Mouse (Mus musculus) liver, embryonic 14.5 days (tissue): ENCODE results near the gene Scgb1c1. TPM values are rescaled to one million over a fixed set of nuclear protein-coding genes. Genes with fewer than 3 reads are reported as not detected.

Experiments used
- ATAC-seq: fragments of 200-750 bp; cut with Nextera tagmentation; 2 replicates; pipeline ENCODE4 v1.8.0; 2017; ENCODE audit warnings: moderate number of reproducible peaks, mild to moderate bottlenecking, moderate library complexity; ENCODE audit not compliant: insufficient read depth
- DNase-seq, 3 experiments: peaks; one replicate each; pipeline ENCODE4 v3.0.0-alpha.2; 2012 to 2013; ENCODE audit warnings: low read depth in 3 of 3, low spot score in 3 of 3
- H3K27ac ChIP-seq: fragments of 300-500 bp; sonication (generic); 2 replicates; pipeline ENCODE4 v1.5.1; 2014; ENCODE audit warnings: moderate library complexity, mild to moderate bottlenecking, control low read depth, inconsistent platforms
- H3K27me3 ChIP-seq: fragments of 300-500 bp; sonication (generic); 2 replicates; pipeline ENCODE4 v1.6.1; 2014; ENCODE audit warnings: mild to moderate bottlenecking, low read length, moderate library complexity; ENCODE audit not compliant: control insufficient read depth, insufficient read depth
- H3K36me3 ChIP-seq: fragments of 300-500 bp; sonication (generic); replicated peaks from 2 replicates; pipeline ENCODE4 v1.6.1; 2014; ENCODE audit warnings: low read depth; ENCODE audit not compliant: control insufficient read depth, insufficient read depth
- H3K4me1 ChIP-seq, 2 experiments: fragments of 200-500 bp in 1 of 2; fragments of 300-500 bp in 1 of 2; sonication (generic) in 1 of 2; replicated peaks; 2 replicates each; pipeline ENCODE4 v1.6.1; 2012 to 2014; ENCODE audit warnings: antibody characterized with exemption in 1 of 2, inconsistent platforms in 1 of 2, low read length in 1 of 2; ENCODE audit not compliant: control insufficient read depth in 2 of 2, insufficient read depth in 2 of 2
- H3K4me2 ChIP-seq: fragments of 300-500 bp; sonication (generic); 2 replicates; pipeline ENCODE4 v1.6.1; 2014; ENCODE audit warnings: low read depth, mild to moderate bottlenecking, control low read depth, moderate library complexity
- H3K4me3 ChIP-seq, 2 experiments: fragments of 200-500 bp in 1 of 2; fragments of 300-500 bp in 1 of 2; sonication (generic) in 1 of 2; 2 replicates each; pipeline ENCODE4 v1.5.1; 2012 to 2014; ENCODE audit warnings: low read depth in 2 of 2, low read length in 2 of 2, mild to moderate bottlenecking in 2 of 2, control low read depth in 1 of 2, inconsistent platforms in 1 of 2, moderate library complexity in 1 of 2; ENCODE audit not compliant: insufficient read depth in 1 of 2
- H3K9ac ChIP-seq: fragments of 300-500 bp; sonication (generic); replicated peaks from 2 replicates; pipeline ENCODE4 v1.6.1; 2014; ENCODE audit warnings: mild to moderate bottlenecking, control low read depth, moderate library complexity
- H3K9me3 ChIP-seq: fragments of 300-500 bp; sonication (generic); 2 replicates; pipeline ENCODE4 v1.6.1; 2016; ENCODE audit warnings: low read length, mixed read lengths; ENCODE audit not compliant: control insufficient read depth
- CTCF ChIP-seq: IDR thresholded peaks from 2 replicates; pipeline ENCODE4 v1.5.1; 2016; ENCODE audit warnings: antibody characterized with exemption, low read depth, control low read depth
- EP300 ChIP-seq: IDR thresholded peaks from 2 replicates; pipeline ENCODE4 v1.6.1; 2016; ENCODE audit warnings: antibody characterized with exemption, low read depth
- WGBS: fragments of 180-500 bp; shearing (Covaris S2); extraction: QIAGEN DNeasy Blood & Tissue Kit; methylation state at CpG from one replicate; pipeline ENCODE4 v1.1.7; 2014; ENCODE audit not compliant: insufficient replicate concordance; 5-methylcytosine and 5-hydroxymethylcytosine counted together
- polyA plus RNA-seq, 2 experiments: library from polyadenylated mRNA; depleted of rRNA in 1 of 2; stranded (reverse) in 1 of 2; unstranded in 1 of 2; fragments of >200 nt; fragmentation: Nextera tagmentation in 1 of 2; extraction: Ambion mirVana in 1 of 2; gene quantifications; 2 replicates each; pipeline versions ENCODE4 v1.2.1 to v1.2.3; 2012 to 2014

Gene Scgb1c1
- polyA plus RNA-seq, 2 experiments, result not detected

DNA sequence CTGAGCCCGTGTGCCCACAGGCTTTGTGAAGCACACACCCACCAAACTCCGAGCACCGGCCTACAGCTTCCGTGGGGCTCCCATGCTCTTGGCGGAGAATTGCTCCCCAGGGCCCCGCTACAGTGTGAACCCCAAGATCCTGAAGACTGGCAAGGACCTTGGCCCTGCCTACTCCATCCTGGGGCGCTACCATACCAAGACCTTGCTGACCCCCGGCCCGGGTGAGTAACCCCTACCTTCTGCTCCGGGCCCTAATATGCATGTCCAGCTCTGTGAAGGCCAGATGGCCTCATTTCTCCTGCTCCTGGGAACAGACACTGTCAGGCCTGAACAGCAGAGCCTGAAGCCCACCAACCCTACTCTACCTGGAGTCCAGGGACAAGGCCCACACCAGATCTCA, 3.2 kb downstream of the Scgb1c1 start:
- no peaks in the 10 kb centered on the region for H3K4me1 ChIP-seq
- DNase-seq (no peak), ATAC-seq (no peak)
- no peak overlapping the region for H3K27ac ChIP-seq
- no peaks in the 10 kb centered on the region for H3K27me3 ChIP-seq
- H3K4me3 ChIP-seq, result no peak overlapping the region
- 78% methylated on average over 10 of the region's 10 CpGs for WGBS
- H3K36me3 ChIP-seq, result peaks cover 13% of the 10 kb centered on the region
- no peak for TF ChIP-seq CTCF
- TF ChIP-seq EP300, result no peak
- no peak overlapping the region for H3K4me2 ChIP-seq
- no peak overlapping the region for H3K9ac ChIP-seq
- no peaks in the 10 kb centered on the region for H3K9me3 ChIP-seq

DNA sequence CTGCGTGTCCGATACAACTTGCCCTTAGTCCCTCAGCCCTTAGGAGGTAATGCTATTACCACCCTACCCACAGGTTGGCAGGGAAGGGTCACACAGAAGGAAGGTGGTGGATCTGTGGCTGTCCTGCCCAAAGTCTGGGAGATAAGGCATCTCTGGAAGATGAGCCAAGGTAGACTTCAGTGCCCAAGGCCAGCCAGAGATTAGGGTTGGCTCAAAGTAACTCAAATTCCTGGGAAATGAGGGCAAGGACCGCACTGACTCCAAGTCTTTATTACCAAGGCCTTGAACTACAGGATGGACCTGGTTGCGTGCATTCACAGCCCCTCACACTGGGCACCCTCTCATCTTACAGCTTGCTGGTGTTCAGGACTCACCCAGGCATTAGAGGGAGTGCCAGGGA, 6.6 kb downstream of the Scgb1c1 start:
- WGBS, result 88% methylated on average over 4 of the region's 4 CpGs
- Histone ChIP-seq H3K4me1 (peaks cover 3 to 8% of the 10 kb centered on the region in 2 experiments; a peak in 3 of 4 replicates), H3K36me3 (peaks cover 27% of the 10 kb centered on the region), H3K9me3 (no peaks in the 10 kb centered on the region), H3K27ac (no peak overlapping the region), H3K4me3 (no peak overlapping the region), H3K9ac (no peak overlapping the region), H3K27me3 (no peaks in the 10 kb centered on the region), H3K4me2 (no peak overlapping the region)
- no peak for DNase-seq
- ATAC-seq, result no peak
- TF ChIP-seq EP300 (no peak), CTCF (no peak)

DNA sequence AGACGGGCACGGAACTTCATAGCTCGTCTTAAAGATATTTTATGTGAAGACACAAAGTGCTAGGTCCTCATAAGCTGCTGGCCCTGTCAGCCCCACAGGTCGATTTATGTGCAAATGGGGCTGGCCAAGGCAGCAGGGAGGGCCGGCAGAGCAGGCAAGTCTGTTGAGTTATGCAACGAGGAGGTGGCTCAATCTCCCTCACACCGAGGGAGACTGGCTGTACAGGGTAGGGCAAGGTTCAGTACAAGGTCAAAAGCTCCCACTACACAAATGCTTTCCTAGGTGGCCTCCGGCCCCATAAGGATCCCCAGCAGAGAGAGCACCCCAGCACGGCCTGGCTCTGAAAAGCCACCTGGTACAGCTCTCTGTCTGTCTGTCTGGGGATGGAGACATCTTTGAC, 8.0 kb downstream of the Scgb1c1 start:
- ATAC-seq (no peak), DNase-seq (no peak)
- WGBS, result 72% methylated on average over 9 of the region's 9 CpGs
- Histone ChIP-seq H3K27ac (no peak overlapping the region), H3K36me3 (peaks cover 27% of the 10 kb centered on the region), H3K9me3 (no peaks in the 10 kb centered on the region), H3K9ac (no peak overlapping the region), H3K4me3 (no peak overlapping the region), H3K27me3 (no peaks in the 10 kb centered on the region), H3K4me1 (peaks cover 10 to 15% of the 10 kb centered on the region in 2 experiments), H3K4me2 (no peak overlapping the region)
- TF ChIP-seq EP300 (no peak), CTCF (no peak)

DNA sequence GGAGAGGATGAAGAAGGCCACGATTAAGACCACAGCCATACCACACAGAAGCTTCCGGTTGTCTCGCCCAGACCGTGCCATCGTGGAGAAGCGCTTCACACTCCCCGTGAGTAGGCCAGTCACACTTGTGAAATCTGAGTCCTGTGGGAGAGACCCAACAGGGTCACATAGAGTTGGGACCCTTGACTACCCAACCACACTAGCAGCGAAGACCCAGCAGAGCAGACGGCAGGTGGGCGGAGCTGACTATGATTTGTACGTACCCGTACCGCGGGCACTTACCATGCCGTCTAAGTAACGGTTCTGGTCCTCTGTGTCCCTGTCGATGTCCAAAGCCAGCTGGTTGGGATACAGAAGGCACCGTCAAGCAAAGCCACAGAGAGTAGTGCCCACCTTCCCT, 9.1 kb downstream of the Scgb1c1 start:
- ATAC-seq, result no peak
- peaks cover 27% of the 10 kb centered on the region for H3K36me3 ChIP-seq
- peaks cover 11 to 17% of the 10 kb centered on the region in 2 experiments for H3K4me1 ChIP-seq
- no peak for DNase-seq
- no peak overlapping the region for H3K4me3 ChIP-seq
- H3K27ac ChIP-seq, result no peak overlapping the region
- no peak overlapping the region for H3K9ac ChIP-seq
- no peaks in the 10 kb centered on the region for H3K27me3 ChIP-seq
- peak overlapping the region; percentile 86 for H3K4me2 ChIP-seq
- TF ChIP-seq CTCF (no peak), EP300 (no peak)
- H3K9me3 ChIP-seq, result no peaks in the 10 kb centered on the region
- 88% methylated on average over 18 of the region's 18 CpGs for WGBS

DNA sequence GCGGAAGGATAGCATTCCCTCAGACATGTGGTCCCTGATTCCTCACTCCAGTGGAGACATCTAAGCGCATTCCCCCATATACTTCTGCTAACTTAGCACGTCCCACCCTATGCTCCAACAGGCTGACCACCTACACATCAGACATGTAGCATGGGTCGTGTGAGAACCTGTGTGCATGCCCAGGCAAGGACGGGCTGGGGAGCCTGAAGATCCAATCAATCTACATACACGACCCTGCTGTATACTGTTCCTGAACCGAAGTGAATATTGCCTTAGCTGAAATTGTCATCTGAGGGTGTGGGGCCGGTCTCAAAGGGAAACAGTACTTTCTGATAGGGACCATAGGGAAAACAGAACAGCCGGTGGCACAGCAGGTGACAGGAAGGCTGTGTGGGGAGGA, 9.8 kb downstream of the Scgb1c1 start:
- Histone ChIP-seq H3K4me2 (peak overlapping the region; percentile 86), H3K36me3 (peaks cover 27% of the 10 kb centered on the region), H3K9ac (peak overlapping the region; percentile 85), H3K4me1 (peaks cover 11 to 17% of the 10 kb centered on the region in 2 experiments), H3K4me3 (peak overlapping the region; percentile 83 to 93), H3K27me3 (no peaks in the 10 kb centered on the region), H3K9me3 (no peaks in the 10 kb centered on the region), H3K27ac (peak overlapping the region; percentile 91)
- 61% methylated on average over 9 of the region's 9 CpGs for WGBS
- no peak for TF ChIP-seq CTCF
- TF ChIP-seq EP300, result no peak
- DNase-seq (no peak), ATAC-seq (no peak)
